Mouse (Mus musculus): ENCODE data around the gene Gpkow. TPM values are rescaled to one million over a fixed set of nuclear protein-coding genes. Genes with fewer than 3 reads are reported as not detected.
A peak's percentile ranks its signal among the peaks of the same experiment; 100 is the strongest.
"Not testable (repeated sequence)": the region's sequence is repeated elsewhere in the genome, so short reads cannot be mapped to it uniquely, and the experiment has no call there.

The Gpkow gene
- polyA plus RNA-seq, 1 experiment from 2014 or later = 9.3 TPM

DNA sequence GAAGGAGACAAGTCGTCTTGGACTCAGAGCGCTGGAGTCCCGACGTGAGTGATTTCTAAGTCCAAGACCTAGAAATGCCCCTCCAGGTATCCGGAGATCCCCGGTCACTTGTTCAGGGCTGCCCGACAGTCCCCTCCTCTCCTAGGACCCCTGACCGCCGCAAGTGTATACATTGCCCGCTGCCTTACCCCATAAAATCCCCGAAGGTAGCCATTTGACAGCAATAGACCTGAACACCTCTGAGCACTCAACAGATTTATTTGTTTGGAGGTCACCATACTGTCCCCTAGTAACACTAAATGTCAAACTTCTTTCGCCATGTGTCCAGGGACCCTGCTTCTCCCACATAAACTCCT is 16.9 kb upstream of the Gpkow start:
- peak overlapping the region; percentile 29 for H3K4me3 ChIP-seq (ENCODE audit: low read depth, low read length)
- H3K9ac ChIP-seq (replicated peaks) = no peak overlapping the region
- H3K4me2 ChIP-seq (ENCODE audit: low read depth, low read length) = peak overlapping the region; percentile 70
- TF ChIP-seq CTCF (IDR thresholded peaks at IDR 0.05; ENCODE audit: low read depth) (no peak), EP300 (IDR thresholded peaks at IDR 0.05; ENCODE audit: low read depth) (no peak)
- no peaks in the 10 kb centered on the region for H3K36me3 ChIP-seq (replicated peaks; ENCODE audit: insufficient read depth, low read length)
- no peaks in the 10 kb centered on the region; the same call in 1 of the 2 replicates for H3K4me1 ChIP-seq (ENCODE audit: insufficient read depth)
- H3K27ac ChIP-seq (ENCODE audit: low read depth) = no peak overlapping the region
- H3K27me3 ChIP-seq (ENCODE audit: insufficient read depth, low read length) = no peaks in the 10 kb centered on the region
- H3K9me3 ChIP-seq (ENCODE audit: low read length) = no peaks in the 10 kb centered on the region
- DNase-seq = no peak
- peak; percentile 9 for ATAC-seq
- 21% methylated on average over 12 of the region's 12 CpGs for WGBS (ENCODE audit: insufficient replicate concordance)

DNA sequence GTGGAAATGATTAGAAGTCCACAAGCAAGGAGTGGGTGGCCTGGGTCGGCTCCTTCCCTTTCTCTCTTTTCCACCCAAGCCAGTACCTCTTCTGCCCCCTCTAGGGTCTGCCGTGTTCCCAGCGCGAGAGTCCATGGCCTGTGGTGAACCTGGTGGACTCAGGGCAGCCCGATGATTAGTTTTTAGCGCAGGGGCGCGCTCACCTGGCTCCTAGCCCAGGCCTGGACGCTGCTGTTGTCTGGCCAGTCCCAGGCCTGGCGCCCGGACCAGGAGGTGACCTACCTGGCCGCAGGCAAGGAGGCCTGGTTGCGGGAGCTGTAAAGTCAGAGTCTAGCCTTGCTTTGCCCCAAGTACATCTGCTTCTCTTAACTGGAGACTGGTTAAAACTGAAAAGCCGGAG is 16.1 kb upstream of the Gpkow start, which contains the start of gene Magix:
TSS of gene Magix (minus strand) at position 388 of the 400 bp plus-strand sequence.
- Histone ChIP-seq H3K4me3 (ENCODE audit: low read depth, low read length) (peak within 1 kb of the TSS; percentile 29), H3K9me3 (ENCODE audit: low read length) (no peaks in the 10 kb centered on the region), H3K9ac (replicated peaks) (no peak within 1 kb of the TSS), H3K27ac (ENCODE audit: low read depth) (no peak within 1 kb of the TSS), H3K36me3 (replicated peaks; ENCODE audit: insufficient read depth, low read length) (no peaks in the 10 kb centered on the region), H3K27me3 (ENCODE audit: insufficient read depth, low read length) (no peaks in the 10 kb centered on the region), H3K4me1 (ENCODE audit: insufficient read depth) (no peaks in the 10 kb centered on the region; the same call in 1 of the 2 replicates), H3K4me2 (ENCODE audit: low read depth, low read length) (peak within 1 kb of the TSS; percentile 70)
- TF ChIP-seq CTCF (IDR thresholded peaks at IDR 0.05; ENCODE audit: low read depth) = no peak
- TF ChIP-seq EP300 (IDR thresholded peaks at IDR 0.05; ENCODE audit: low read depth) = no peak
- 56% methylated on average over 13 of the region's 14 CpGs for WGBS (ENCODE audit: insufficient replicate concordance)
- peak; percentile 64 for ATAC-seq
- peak; percentile 50 for DNase-seq

DNA sequence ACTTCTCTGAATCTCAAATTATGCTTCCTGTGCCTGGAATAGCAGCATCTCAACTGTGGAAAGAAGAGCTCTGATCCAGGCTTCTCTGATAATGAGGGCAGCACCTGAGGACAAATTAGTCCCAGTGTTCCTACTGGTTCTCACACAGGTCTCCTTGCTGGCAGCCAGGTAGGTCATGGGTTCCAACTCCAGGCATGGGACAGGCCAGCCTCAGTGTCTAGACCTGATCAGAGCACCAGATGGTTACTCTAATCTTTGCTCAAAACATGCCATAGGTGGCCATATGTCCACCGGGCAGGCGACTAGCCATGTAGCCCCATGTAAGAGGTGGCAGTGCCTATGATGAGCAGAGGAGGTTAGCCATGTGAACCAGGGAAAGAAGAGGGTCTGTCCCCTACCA is 8.6 kb upstream of the Gpkow start:
- Histone ChIP-seq H3K9me3 (ENCODE audit: low read length) (no peaks in the 10 kb centered on the region), H3K27me3 (ENCODE audit: insufficient read depth, low read length) (no peaks in the 10 kb centered on the region), H3K4me1 (ENCODE audit: insufficient read depth) (no peaks in the 10 kb centered on the region), H3K4me3 (ENCODE audit: low read depth, low read length) (no peak overlapping the region), H3K4me2 (ENCODE audit: low read depth, low read length) (no peak overlapping the region), H3K27ac (ENCODE audit: low read depth) (no peak overlapping the region), H3K36me3 (replicated peaks; ENCODE audit: insufficient read depth, low read length) (no peaks in the 10 kb centered on the region), H3K9ac (replicated peaks) (no peak overlapping the region)
- ATAC-seq (no peak), DNase-seq (no peak)
- TF ChIP-seq EP300 (IDR thresholded peaks at IDR 0.05; ENCODE audit: low read depth) (no peak), CTCF (IDR thresholded peaks at IDR 0.05; ENCODE audit: low read depth) (no peak)
- WGBS (ENCODE audit: insufficient replicate concordance) = 76% methylated on average over 2 of the region's 2 CpGs

DNA sequence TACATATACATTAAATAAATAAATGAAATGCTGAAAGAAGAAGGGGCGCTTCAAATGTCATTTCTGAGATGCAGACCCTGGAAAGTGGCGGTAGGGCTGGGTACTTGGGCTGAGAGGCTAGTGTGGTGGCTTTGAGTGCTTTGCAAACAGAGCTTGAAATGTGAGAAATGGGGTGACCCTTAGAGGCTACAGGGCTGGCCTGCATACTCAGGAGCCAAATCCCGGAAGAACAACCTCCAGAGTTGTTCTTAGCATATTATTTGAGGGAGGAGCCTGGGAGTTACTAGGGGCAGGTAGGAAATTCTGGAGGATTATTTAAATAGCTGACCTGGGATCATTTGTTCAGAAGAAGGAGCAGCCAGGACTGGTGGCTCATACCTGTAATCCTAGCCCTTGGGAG is 6.4 kb upstream of the Gpkow start:
- DNase-seq = no peak
- WGBS (ENCODE audit: insufficient replicate concordance) = 59% methylated on average over 3 of the region's 3 CpGs
- H3K36me3 ChIP-seq (replicated peaks; ENCODE audit: insufficient read depth, low read length) = no peaks in the 10 kb centered on the region
- no peaks in the 10 kb centered on the region for H3K9me3 ChIP-seq (ENCODE audit: low read length)
- no peaks in the 10 kb centered on the region for H3K4me1 ChIP-seq (ENCODE audit: insufficient read depth)
- no peak for ATAC-seq
- H3K27me3 ChIP-seq (ENCODE audit: insufficient read depth, low read length) = no peaks in the 10 kb centered on the region
- no peak overlapping the region for H3K4me3 ChIP-seq (ENCODE audit: low read depth, low read length)
- no peak overlapping the region for H3K27ac ChIP-seq (ENCODE audit: low read depth)
- no peak overlapping the region for H3K4me2 ChIP-seq (ENCODE audit: low read depth, low read length)
- no peak for TF ChIP-seq CTCF (IDR thresholded peaks at IDR 0.05; ENCODE audit: low read depth)
- TF ChIP-seq EP300 (IDR thresholded peaks at IDR 0.05; ENCODE audit: low read depth) = no peak
- H3K9ac ChIP-seq (replicated peaks) = no peak overlapping the region

DNA sequence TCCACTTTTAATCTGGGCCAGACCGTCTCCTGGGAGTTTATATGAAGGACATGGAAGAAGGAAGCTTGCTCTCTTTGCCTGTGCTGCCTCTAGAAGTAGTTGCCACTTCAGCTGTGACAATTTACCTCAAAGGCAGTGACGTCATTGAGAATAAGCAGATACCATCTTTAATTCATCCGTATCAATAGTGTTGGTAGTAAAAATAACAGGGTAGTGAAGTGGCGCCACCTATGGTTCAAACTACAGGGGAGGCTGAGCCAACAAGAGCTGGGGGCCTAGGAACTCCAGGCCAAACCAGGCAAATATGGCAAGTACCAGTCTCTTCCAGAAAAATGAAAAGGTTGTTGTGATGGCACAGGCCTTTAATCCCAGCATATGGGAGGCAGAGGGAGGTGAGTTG is 4.1 kb upstream of the Gpkow start:
- WGBS (ENCODE audit: insufficient replicate concordance) = 37% methylated on average over 4 of the region's 4 CpGs
- no peaks in the 10 kb centered on the region for H3K9me3 ChIP-seq (ENCODE audit: low read length)

DNA sequence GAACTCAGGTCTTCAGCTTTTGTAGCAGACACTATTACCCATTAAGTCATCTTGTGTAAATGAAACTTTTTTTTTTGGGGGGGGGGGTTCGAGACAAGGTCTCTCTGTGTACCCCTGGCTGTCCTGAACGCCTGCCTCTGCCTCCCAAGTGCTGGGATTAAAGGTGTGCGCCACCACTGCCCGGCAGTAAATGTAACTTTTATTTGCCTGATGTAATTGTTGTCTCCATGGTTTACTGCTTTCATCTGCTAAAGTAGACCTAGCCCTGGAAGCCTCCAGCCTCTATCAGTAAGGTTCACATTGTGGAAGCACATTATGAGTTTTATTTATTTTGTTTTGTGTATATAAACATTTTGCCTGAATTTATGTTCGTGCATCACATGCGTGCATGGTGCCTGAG is 411 bp upstream of the Gpkow start:
- peak; percentile 24 for ATAC-seq
- H3K4me3 ChIP-seq (ENCODE audit: low read depth, low read length) = peak overlapping the region; percentile 69; the same call in 1 of the 2 replicates

More for the DNA sequence above, 4.1 kb upstream of the Gpkow start:
- no peaks in the 10 kb centered on the region for H3K27me3 ChIP-seq (ENCODE audit: insufficient read depth, low read length)
- no peaks in the 10 kb centered on the region for H3K36me3 ChIP-seq (replicated peaks; ENCODE audit: insufficient read depth, low read length)
- TF ChIP-seq EP300 (IDR thresholded peaks at IDR 0.05; ENCODE audit: low read depth) (no peak), CTCF (IDR thresholded peaks at IDR 0.05; ENCODE audit: low read depth) (peak; percentile 65)
- DNase-seq (peak; percentile 43), ATAC-seq (no peak)
- 0 out of 2 replicates have a peak, but pooled peaks cover 4% of the 10 kb centered on the region for H3K4me1 ChIP-seq (ENCODE audit: insufficient read depth)
- no peak overlapping the region for H3K4me2 ChIP-seq (ENCODE audit: low read depth, low read length)
- no peak overlapping the region for H3K27ac ChIP-seq (ENCODE audit: low read depth)
- no peak overlapping the region for H3K9ac ChIP-seq (replicated peaks)
- no peak overlapping the region for H3K4me3 ChIP-seq (ENCODE audit: low read depth, low read length)

DNA sequence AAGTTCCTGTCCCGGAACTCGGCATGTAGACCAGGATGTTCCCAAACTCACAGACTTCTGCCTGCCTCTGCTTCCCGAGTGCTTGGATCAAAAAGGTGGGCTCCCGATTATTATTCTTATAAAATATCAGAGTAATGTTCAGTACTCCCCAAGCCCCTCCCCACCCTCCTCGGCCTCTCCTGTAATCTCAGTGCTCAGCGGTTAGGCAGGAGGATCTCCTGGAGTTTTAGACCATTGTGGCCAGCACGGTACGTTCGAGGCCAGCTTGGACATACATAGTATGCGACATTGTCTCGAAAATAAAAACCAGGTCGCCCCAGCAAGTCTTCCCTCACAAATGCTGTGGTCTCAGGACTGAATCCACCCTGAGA is 16.8 kb downstream of the Gpkow start:
- not testable (repeated sequence) for H3K36me3 ChIP-seq (replicated peaks; ENCODE audit: insufficient read depth, low read length); H3K27ac ChIP-seq (ENCODE audit: low read depth); H3K4me1 ChIP-seq (ENCODE audit: insufficient read depth); DNase-seq; H3K9me3 ChIP-seq (ENCODE audit: low read length); H3K27me3 ChIP-seq (ENCODE audit: insufficient read depth, low read length)
- peak; percentile 6 for ATAC-seq
- WGBS (ENCODE audit: insufficient replicate concordance) = 25% methylated on average over 4 of the region's 12 CpGs
- H3K4me2 ChIP-seq (ENCODE audit: low read depth, low read length) = peak overlapping the region; percentile 62
- peak overlapping the region; percentile 46 for H3K4me3 ChIP-seq (ENCODE audit: low read depth, low read length)
- H3K9ac ChIP-seq (replicated peaks) = peak overlapping the region; percentile 44; the same call in 1 of the 2 replicates

More for the DNA sequence above, 411 bp upstream of the Gpkow start:
- H3K36me3 ChIP-seq (replicated peaks; ENCODE audit: insufficient read depth, low read length) = peaks cover 3% of the 10 kb centered on the region; the same call in 1 of the 2 replicates
- H3K27me3 ChIP-seq (ENCODE audit: insufficient read depth, low read length) = no peaks in the 10 kb centered on the region
- peak overlapping the region; percentile 44; the same call in 1 of the 2 replicates for H3K4me2 ChIP-seq (ENCODE audit: low read depth, low read length)
- WGBS (ENCODE audit: insufficient replicate concordance) = 37% methylated on average over 6 of the region's 6 CpGs
- no peak overlapping the region for H3K9ac ChIP-seq (replicated peaks)
- H3K4me1 ChIP-seq (ENCODE audit: insufficient read depth) = peaks cover 4% of the 10 kb centered on the region; the same call in 1 of the 2 replicates
- TF ChIP-seq EP300 (IDR thresholded peaks at IDR 0.05; ENCODE audit: low read depth) (no peak), CTCF (IDR thresholded peaks at IDR 0.05; ENCODE audit: low read depth) (no peak)
- no peak for DNase-seq
- H3K9me3 ChIP-seq (ENCODE audit: low read length) = no peaks in the 10 kb centered on the region
- no peak overlapping the region for H3K27ac ChIP-seq (ENCODE audit: low read depth)

DNA sequence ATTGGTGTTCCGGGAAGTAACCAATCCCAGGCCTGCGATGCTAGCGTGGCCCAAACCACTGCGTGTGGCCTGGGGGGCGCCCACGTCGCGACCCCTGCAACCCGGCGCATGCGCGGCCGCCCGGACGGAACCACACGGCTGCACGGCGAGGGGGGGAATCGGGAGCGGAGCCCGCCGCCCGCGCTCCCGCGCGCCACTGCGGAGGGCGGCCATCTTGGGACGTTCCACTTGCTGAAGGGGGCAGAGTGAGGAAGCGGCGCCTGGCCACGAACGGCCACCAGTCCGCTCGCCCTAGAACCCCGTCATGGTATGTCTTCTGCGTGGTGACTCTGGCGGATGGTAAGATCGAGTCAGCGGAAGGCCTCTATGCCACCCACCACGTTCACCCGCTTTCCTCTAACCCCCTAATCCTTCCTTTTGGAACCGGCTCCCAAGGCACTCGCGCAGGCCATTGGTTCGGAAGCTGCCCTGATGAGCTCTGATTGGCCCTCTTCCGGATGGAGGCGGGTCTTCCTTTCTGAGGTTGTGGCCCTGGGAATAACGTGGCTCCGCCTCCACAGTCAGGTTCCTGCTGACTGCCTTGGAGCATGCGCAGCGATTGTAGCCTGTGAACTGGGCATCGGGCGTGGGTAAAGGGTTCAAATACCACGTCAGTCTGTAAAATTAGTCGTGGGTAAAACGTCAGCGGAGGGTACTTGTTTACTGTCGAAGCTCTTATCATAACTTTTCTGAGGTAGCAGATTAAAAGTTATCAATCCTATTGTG is 17.4 kb downstream of the Gpkow start, which contains the start of gene Wdr45:
TSS of gene Wdr45 (plus strand) at position 199 of the 765 bp plus-strand sequence.
- H3K4me1 ChIP-seq (ENCODE audit: insufficient read depth); H3K27me3 ChIP-seq (ENCODE audit: insufficient read depth, low read length); H3K36me3 ChIP-seq (replicated peaks; ENCODE audit: insufficient read depth, low read length); H3K27ac ChIP-seq (ENCODE audit: low read depth); H3K9me3 ChIP-seq (ENCODE audit: low read length): not testable (repeated sequence)
- Histone ChIP-seq H3K4me2 (ENCODE audit: low read depth, low read length) (peak within 1 kb of the TSS; percentile 62), H3K9ac (replicated peaks) (peak within 1 kb of the TSS; percentile 44; the same call in 1 of the 2 replicates), H3K4me3 (ENCODE audit: low read depth, low read length) (peak within 1 kb of the TSS; percentile 46)
- ATAC-seq = peak; percentile 96
- WGBS (ENCODE audit: insufficient replicate concordance) = 21% methylated on average over 19 of the region's 60 CpGs
- DNase-seq = peak; percentile 92
